Mouse (Mus musculus): ENCODE data around the gene Zmiz1. TPM values are rescaled to one million over a fixed set of nuclear protein-coding genes. Genes with fewer than 3 reads are reported as not detected.
A peak's percentile ranks its signal among the peaks of the same experiment; 100 is the strongest.

Gene Zmiz1
- polyA plus RNA-seq, 1 experiment from 2014 or later, result 77.3 TPM

DNA sequence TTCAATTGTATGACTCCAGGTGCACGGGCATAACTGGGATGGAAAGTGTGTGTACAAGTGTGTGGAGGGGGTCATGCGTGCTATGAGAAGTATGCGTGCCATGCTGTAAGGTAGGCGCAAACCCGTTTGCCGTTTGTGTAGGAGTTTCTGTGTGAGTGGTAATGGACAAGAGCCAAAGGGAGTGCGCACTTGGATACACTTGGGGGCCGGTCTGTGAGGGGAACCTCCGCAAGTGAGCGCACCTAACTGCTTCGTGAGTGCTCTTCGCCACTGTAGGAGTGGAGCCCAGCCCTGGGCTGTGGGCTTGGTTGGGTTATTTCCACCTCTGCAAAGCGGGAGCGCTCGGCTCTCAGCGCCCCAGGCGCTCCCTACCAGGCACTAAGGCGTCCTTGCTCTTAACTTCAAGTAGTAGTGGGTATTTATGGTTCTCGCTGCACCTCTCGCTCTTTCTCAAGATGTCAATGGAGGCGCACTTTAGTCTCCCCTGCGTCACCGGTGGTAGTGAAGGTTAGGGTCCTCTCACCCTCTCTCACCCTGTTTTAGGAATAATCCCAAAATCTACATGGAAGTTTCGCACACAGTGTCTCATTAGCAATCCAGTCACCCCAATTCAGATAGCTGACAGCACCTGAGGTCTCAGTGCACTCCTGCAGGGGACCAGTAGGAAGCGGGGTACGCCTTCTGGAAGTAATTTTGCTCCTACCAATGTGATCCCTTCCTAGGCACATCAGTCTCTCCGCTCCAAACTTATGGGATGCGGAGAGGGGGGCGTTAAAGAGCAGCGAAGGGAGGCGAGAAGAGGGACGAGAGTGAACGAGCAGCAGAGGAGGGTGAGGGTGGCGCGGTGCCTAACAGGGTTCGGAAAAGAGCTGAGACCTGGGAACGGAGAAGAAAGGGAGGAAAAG, 622 bp upstream of the Zmiz1 start:
- ATAC-seq (replicated peaks), result peak; percentile 10
- Histone ChIP-seq H3K9me3 (no peaks in the 10 kb centered on the region), H3K4me1 (peaks cover 50% of the 10 kb centered on the region), H3K27ac (peak overlapping the region; percentile 98), H3K4me3 (peak overlapping the region; percentile 98), H3K4me2 (peak overlapping the region; percentile 74), H3K36me3 (replicated peaks) (no peaks in the 10 kb centered on the region), H3K9ac (peak overlapping the region; percentile 99), H3K27me3 (replicated peaks) (no peaks in the 10 kb centered on the region)
- WGBS, result under 1% methylated on average over 37 of the region's 37 CpGs

DNA sequence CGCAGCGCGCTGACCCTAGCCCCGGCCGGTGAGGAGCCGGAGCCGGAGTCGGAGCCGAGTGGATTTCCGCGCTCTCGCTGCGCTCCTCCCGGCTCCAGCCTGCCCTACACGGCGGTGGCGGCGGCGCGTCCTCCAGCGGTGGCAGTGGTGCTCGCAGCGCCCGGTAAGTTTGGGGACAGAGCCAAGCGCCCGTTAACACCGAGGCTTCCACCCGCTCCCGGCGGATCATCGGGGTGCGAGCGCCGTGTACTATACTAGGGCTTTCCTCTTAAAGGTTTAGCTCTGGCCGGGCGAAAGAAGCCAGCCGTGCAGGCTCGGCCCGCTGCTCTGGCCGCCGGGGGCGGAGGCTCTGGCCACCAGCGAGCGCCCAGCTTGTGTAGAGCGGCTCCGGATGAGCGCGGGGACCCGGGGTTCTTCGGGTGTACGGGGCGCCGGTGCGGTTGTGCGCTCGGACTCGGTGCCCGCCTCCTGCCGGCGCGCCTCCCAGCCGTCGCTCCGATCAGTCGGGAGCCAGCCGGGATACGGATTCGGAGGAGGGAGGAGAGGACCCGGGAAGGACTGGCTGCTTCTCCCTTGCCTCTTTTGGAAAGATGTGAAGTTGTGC, 511 bp downstream of the Zmiz1 start:
- H3K9ac ChIP-seq, result peak overlapping the region; percentile 99
- WGBS, result under 1% methylated on average over 69 of the region's 69 CpGs
- peak overlapping the region; percentile 98 for H3K4me3 ChIP-seq
- no peaks in the 10 kb centered on the region for H3K9me3 ChIP-seq
- H3K4me1 ChIP-seq, result peaks cover 61% of the 10 kb centered on the region
- H3K4me2 ChIP-seq, result peak overlapping the region; percentile 74
- peak; percentile 12; the same call in 1 of the 2 replicates for ATAC-seq (replicated peaks)
- H3K27me3 ChIP-seq (replicated peaks), result no peaks in the 10 kb centered on the region
- H3K36me3 ChIP-seq (replicated peaks), result no peaks in the 10 kb centered on the region
- H3K27ac ChIP-seq, result peak overlapping the region; percentile 98

GRCm38 (mm10) chr14:25459998-25460800, 1.2 kb downstream of the Zmiz1 start:
- H3K36me3 ChIP-seq (replicated peaks), result no peaks in the 10 kb centered on the region
- under 1% methylated on average over 60 of the region's 63 CpGs for WGBS
- H3K4me1 ChIP-seq, result peaks cover 68% of the 10 kb centered on the region
- peak overlapping the region; percentile 99 for H3K9ac ChIP-seq
- H3K27me3 ChIP-seq (replicated peaks), result no peaks in the 10 kb centered on the region
- H3K4me2 ChIP-seq, result peak overlapping the region; percentile 74
- ATAC-seq (replicated peaks), result no peak
- H3K27ac ChIP-seq, result peak overlapping the region; percentile 98
- H3K4me3 ChIP-seq, result peak overlapping the region; percentile 98
- no peaks in the 10 kb centered on the region for H3K9me3 ChIP-seq

- Histone ChIP-seq H3K4me2 (peak overlapping the region; percentile 74), H3K9me3 (no peaks in the 10 kb centered on the region), H3K27ac (peak overlapping the region; percentile 98), H3K27me3 (replicated peaks) (no peaks in the 10 kb centered on the region), H3K9ac (peak overlapping the region; percentile 99), H3K4me3 (peak overlapping the region; percentile 98), H3K36me3 (replicated peaks) (no peaks in the 10 kb centered on the region), H3K4me1 (peaks cover 68% of the 10 kb centered on the region)
- under 1% methylated on average over 42 of the region's 42 CpGs for WGBS
- no peak for ATAC-seq (replicated peaks)
Observed at GRCm38 (mm10) chr14:25460801-25461675, 2.1 kb downstream of the Zmiz1 start.

DNA sequence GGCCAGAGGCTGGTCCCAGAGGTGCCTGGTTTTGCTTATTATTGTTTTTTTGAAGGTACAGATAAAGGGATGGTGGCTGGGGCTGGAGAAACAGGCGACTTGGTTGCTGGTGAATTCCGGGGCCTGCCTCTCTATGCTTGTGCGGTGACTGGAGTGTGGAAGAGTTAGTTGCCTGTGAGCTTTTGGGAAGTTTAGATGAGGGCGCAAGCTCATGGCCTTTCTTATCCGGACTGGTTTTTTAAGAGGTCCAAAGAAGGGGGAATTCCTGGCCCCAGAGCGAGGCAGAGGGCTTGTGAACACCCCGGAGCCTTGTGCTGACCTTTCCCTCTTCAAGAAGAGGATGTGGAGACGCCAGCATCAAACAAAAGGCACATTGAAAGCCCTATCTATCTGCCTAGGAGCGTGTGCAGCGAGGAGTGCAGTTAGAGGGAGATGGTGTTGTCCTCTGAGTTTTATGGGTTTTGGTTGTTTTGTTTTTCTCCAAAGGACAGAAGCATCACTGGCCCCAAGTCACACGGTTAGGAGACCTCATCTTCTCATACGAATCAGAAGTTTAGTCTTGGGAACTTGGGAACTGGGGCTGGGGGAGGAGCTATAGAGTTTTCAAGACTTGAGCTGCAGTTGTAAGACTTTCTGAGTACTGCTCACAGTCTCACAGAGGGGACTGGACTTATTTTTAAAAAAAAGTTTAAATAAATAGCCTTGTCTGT, 2.8 kb downstream of the Zmiz1 start:
- Histone ChIP-seq H3K4me1 (peaks cover 69% of the 10 kb centered on the region), H3K27ac (peak overlapping the region; percentile 98), H3K36me3 (replicated peaks) (no peaks in the 10 kb centered on the region), H3K9me3 (no peaks in the 10 kb centered on the region), H3K9ac (peak overlapping the region; percentile 99), H3K4me2 (peak overlapping the region; percentile 74), H3K4me3 (peak overlapping the region; percentile 98), H3K27me3 (replicated peaks) (no peaks in the 10 kb centered on the region)
- 2% methylated on average over 12 of the region's 12 CpGs for WGBS
- no peak for ATAC-seq (replicated peaks)

DNA sequence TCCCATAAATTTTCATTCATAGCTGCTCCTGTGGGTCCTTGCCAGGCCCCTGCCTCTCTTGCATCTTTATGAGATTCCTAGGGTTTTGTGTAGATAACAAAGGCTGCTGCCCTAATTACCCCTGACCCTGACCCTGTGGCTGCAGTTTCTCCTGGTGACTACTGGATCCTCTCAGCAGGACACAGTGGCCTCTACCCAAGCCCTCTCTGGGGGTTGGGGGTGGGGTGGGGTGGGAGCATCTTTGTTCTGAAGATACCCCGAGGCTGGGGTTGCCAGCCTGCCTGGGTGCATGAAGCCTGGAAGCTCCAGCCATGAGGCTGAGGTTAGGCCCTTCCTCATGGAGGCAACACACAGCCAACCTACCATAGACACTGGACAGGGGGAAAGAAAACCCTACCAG, 4.0 kb downstream of the Zmiz1 start:
- Histone ChIP-seq H3K27me3 (replicated peaks) (no peaks in the 10 kb centered on the region), H3K9me3 (no peaks in the 10 kb centered on the region), H3K36me3 (replicated peaks) (no peaks in the 10 kb centered on the region), H3K4me2 (peak overlapping the region; percentile 74), H3K27ac (no peak overlapping the region), H3K4me1 (peaks cover 74% of the 10 kb centered on the region), H3K9ac (no peak overlapping the region), H3K4me3 (no peak overlapping the region; the same call in 1 of the 2 replicates)
- WGBS, result 6% methylated on average over 1 of the region's 1 CpGs
- no peak for ATAC-seq (replicated peaks)

GRCm38 (mm10) chr14:25463919-25464318, 4.9 kb downstream of the Zmiz1 start:
- no peaks in the 10 kb centered on the region for H3K9me3 ChIP-seq
- H3K4me1 ChIP-seq, result peaks cover 76% of the 10 kb centered on the region
- no peak overlapping the region for H3K27ac ChIP-seq
- whole genome bisulfite sequencing, result 18% methylated on average over 9 of the region's 9 CpGs
- ATAC-seq (replicated peaks), result no peak
- no peak overlapping the region for H3K9ac ChIP-seq
- H3K4me3 ChIP-seq, result no peak overlapping the region
- peak overlapping the region; percentile 74 for H3K4me2 ChIP-seq
- H3K27me3 ChIP-seq (replicated peaks), result no peaks in the 10 kb centered on the region
- no peaks in the 10 kb centered on the region for H3K36me3 ChIP-seq (replicated peaks)

DNA sequence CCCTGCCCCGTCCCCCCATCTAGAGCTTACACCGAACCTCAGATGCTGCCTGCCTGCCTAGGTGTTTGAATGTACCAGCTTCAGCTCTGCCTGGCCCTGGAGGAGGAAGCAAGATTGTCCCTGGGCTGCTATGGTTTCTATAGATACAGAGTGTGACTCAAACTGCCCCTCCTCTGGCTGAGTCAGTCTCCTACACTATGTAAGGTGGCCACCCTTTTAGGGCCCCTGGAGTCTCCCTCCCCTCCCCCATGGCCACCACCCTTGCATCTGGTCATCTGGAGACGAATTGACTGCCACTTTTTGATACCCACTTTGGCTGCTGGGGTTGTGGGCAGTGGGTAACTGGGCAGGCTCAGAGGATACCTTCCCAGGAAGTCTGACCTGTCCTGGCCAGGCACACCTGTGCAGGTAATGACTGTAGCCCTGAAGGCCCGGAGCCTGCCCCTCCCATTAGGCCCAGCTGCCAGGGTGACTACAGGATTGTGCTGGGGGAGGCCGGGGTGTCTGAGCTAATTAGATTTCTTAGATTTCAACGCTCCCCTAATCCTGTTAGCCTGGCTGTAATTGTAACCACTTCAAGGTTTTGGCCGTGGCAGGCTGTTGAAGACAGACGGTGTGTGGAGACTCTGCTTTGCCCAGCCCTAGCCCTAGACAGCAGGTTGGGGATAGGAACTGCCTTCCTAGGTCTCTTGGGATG, 5.8 kb downstream of the Zmiz1 start:
- Histone ChIP-seq H3K4me2 (peak overlapping the region; percentile 74), H3K36me3 (replicated peaks) (no peaks in the 10 kb centered on the region), H3K4me3 (no peak overlapping the region), H3K4me1 (peaks cover 85% of the 10 kb centered on the region), H3K9ac (no peak overlapping the region), H3K27ac (peak overlapping the region; percentile 34; the same call in 1 of the 2 replicates), H3K9me3 (no peaks in the 10 kb centered on the region), H3K27me3 (replicated peaks) (no peaks in the 10 kb centered on the region)
- 24% methylated on average over 8 of the region's 8 CpGs for WGBS
- ATAC-seq (replicated peaks), result no peak

DNA sequence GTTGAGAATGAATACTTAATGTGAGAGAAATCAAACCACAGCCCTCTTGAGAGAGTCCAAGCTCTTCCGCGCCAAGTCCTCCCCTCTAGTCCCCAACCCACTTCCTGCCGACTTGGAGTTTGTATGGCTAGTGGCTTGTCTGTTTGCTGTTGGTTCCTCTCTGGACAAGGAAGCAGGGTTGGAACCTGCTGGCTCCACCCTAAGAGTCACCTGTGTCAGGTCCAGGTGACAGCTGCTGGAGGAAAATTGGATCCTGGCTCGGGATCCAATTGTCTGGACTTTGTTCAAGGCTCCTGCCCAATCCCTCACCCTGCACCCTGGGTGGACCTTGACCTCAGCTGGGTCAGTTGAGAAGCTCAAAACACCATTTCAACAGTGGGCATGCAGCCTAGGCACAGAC, 7.4 kb downstream of the Zmiz1 start:
- no peaks in the 10 kb centered on the region for H3K9me3 ChIP-seq
- no peak overlapping the region for H3K27ac ChIP-seq
- H3K36me3 ChIP-seq (replicated peaks), result no peaks in the 10 kb centered on the region
- no peaks in the 10 kb centered on the region for H3K27me3 ChIP-seq (replicated peaks)
- no peak overlapping the region for H3K4me3 ChIP-seq
- peak overlapping the region; percentile 5; the same call in 1 of the 2 replicates for H3K4me2 ChIP-seq
- H3K4me1 ChIP-seq, result peaks cover 98% of the 10 kb centered on the region
- no peak for ATAC-seq (replicated peaks)
- no peak overlapping the region for H3K9ac ChIP-seq
- WGBS, result 64% methylated on average over 4 of the region's 4 CpGs

DNA sequence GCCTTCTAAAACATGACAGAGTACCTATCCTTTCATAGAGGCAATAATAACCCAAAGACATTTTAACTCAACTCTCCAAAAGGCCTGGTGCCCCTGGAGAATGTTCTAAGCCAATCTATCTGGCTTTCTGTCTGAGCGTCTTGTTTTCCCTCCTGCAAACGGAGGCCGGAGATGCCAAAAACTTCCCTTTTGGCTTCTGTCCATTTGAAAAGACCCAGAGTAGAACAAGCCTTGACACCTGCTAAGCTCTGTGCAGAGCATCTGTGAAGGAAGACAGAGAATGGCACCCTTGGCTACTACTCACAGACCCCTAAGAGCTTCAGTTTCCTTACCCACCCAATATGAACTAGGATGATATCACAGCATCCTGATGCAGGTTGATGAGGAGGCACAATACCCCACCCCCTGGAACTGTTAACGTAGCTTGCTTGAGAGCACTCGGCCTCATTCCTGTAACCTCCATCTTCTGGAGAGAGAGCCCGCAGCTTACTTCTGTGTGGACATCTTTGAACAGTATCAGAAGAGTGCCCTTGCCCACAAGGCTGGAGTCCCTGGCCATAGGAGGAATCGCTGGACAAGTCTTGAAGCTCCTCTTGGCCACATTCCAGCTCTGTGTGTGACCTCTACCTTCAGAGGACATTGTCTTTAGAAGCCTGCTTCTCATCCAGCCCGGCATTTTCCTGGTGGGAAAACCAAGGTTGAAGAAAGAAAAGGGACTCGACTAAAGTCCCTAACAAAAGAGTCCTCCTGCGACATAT, 9.1 kb downstream of the Zmiz1 start:
- no peak overlapping the region for H3K9ac ChIP-seq
- no peaks in the 10 kb centered on the region for H3K9me3 ChIP-seq
- H3K4me1 ChIP-seq, result peaks cover 97% of the 10 kb centered on the region
- 60% methylated on average over 10 of the region's 10 CpGs for WGBS
- no peaks in the 10 kb centered on the region for H3K27me3 ChIP-seq (replicated peaks)
- ATAC-seq (replicated peaks), result no peak
- no peak overlapping the region for H3K27ac ChIP-seq
- H3K4me2 ChIP-seq, result no peak overlapping the region
- no peak overlapping the region for H3K4me3 ChIP-seq
- H3K36me3 ChIP-seq (replicated peaks), result no peaks in the 10 kb centered on the region
